Mouse (Mus musculus) heart, embryonic 13.5 days (tissue): ENCODE measurements around the gene Gas2. TPM values are rescaled to one million over a fixed set of nuclear protein-coding genes. Genes with fewer than 3 reads are reported as not detected.

Experiments
- ATAC-seq: fragments of 200-750 bp; cut with Nextera tagmentation; 2 replicates; pipeline ENCODE4 v1.8.0; 2017; ENCODE audit warnings: moderate TSS enrichment; ENCODE audit not compliant: insufficient number of reproducible peaks, low FRiP score, low TSS enrichment; ENCODE audit errors: extremely low read depth
- H3K27ac ChIP-seq: fragments of 300-500 bp; sonication (generic); replicated peaks from 2 replicates; pipeline ENCODE4 v1.5.1; 2015; ENCODE audit warnings: moderate library complexity, mild to moderate bottlenecking, inconsistent platforms
- H3K27me3 ChIP-seq: fragments of 300-500 bp; sonication (generic); replicated peaks from 2 replicates; pipeline ENCODE4 v1.6.1; 2015; ENCODE audit warnings: mild to moderate bottlenecking, inconsistent platforms
- H3K36me3 ChIP-seq: fragments of 300-500 bp; sonication (generic); 2 replicates; pipeline ENCODE4 v1.6.1; 2015; ENCODE audit warnings: mild to moderate bottlenecking, inconsistent platforms
- H3K4me1 ChIP-seq: fragments of 300-500 bp; sonication (generic); 2 replicates; pipeline ENCODE4 v1.6.1; 2015; ENCODE audit warnings: inconsistent platforms
- H3K4me2 ChIP-seq: fragments of 300-500 bp; sonication (generic); 2 replicates; pipeline ENCODE4 v1.6.1; 2015; ENCODE audit warnings: inconsistent platforms, mild to moderate bottlenecking, moderate library complexity
- H3K4me3 ChIP-seq: fragments of 300-500 bp; sonication (generic); 2 replicates; pipeline ENCODE4 v1.5.1; 2015; ENCODE audit warnings: moderate library complexity, mild to moderate bottlenecking, inconsistent platforms
- H3K9ac ChIP-seq: fragments of 300-500 bp; sonication (generic); 2 replicates; pipeline ENCODE4 v1.6.1; 2015; ENCODE audit warnings: inconsistent platforms, mild to moderate bottlenecking, moderate library complexity
- H3K9me3 ChIP-seq: fragments of 300-500 bp; sonication (generic); 2 replicates; pipeline ENCODE4 v1.6.1; 2016; ENCODE audit warnings: inconsistent platforms
- WGBS: fragments of 180-500 bp; shearing (Covaris S2); methylation state at CpG from one replicate; pipeline ENCODE4 v1.1.7; 2015; ENCODE audit warnings: mixed read lengths; 5-methylcytosine and 5-hydroxymethylcytosine counted together
- polyA plus RNA-seq: library from polyadenylated mRNA; unstranded; fragments of >200 nt; fragmentation: Nextera tagmentation; extraction: Ambion mirVana; gene quantifications from 2 replicates; pipeline ENCODE4 v1.2.1, GENCODE M21; 2015

Gas2 gene
- polyA plus RNA-seq, 1 experiment from 2014 or later = 8.7 TPM

DNA sequence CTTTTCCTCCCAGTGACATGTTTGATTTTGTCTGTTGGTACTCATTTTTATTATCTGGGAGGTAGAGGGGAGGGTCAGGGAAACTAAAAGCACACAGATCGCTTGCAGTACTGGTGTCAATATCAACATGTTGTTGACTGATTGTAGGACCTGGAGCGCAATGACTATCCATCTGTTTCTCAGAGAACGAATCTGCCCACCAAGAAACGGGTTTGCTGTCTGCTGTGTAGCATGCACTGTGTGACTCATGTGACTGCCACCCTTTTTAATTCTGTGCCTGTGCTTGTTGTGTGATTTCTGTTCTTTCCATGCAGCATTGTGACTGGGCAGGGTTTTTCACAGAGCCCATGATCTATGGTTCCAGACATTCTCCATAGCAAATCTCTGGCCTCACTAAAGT lies 69.4 kb downstream of the Gas2 start:
- H3K4me2 ChIP-seq = no peak overlapping the region
- H3K27me3 ChIP-seq = no peaks in the 10 kb centered on the region
- no peak overlapping the region for H3K9ac ChIP-seq
- no peak overlapping the region for H3K27ac ChIP-seq
- H3K36me3 ChIP-seq = no peaks in the 10 kb centered on the region
- H3K4me1 ChIP-seq = no peaks in the 10 kb centered on the region
- H3K9me3 ChIP-seq = no peaks in the 10 kb centered on the region
- ATAC-seq = no peak
- WGBS = 74% methylated on average over 4 of the region's 4 CpGs
- no peak overlapping the region for H3K4me3 ChIP-seq

- Histone ChIP-seq H3K4me2 (no peak overlapping the region), H3K27me3 (no peaks in the 10 kb centered on the region), H3K36me3 (no peaks in the 10 kb centered on the region), H3K4me3 (no peak overlapping the region), H3K27ac (no peak overlapping the region), H3K4me1 (no peaks in the 10 kb centered on the region), H3K9ac (no peak overlapping the region), H3K9me3 (no peaks in the 10 kb centered on the region)
- no peak for ATAC-seq
- 70% methylated on average over 1 of the region's 1 CpGs for WGBS
These were observed 75.5 kb downstream of the Gas2 start for GRCm38 (mm10) chr7:51937337-51937736.

DNA sequence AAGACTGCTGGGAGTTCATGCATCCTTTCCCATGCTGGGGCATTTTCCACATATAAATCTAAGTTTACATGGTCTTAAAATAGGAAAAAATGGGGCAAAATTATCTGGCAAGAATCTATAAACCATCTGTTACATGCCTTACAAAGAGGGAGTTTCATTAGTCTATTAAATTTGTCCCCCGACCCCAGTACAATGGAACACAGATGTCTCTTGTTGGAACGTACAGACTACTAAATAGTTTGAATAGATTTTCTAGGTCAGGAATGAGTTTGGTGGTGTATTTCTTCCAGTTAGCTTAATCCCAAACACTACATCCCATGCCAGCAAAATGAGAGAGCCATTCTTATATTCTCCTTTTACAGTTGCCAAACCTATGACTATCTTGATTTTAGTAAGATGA lies 78.6 kb downstream of the Gas2 start:
- Histone ChIP-seq H3K4me2 (no peak overlapping the region), H3K4me1 (no peaks in the 10 kb centered on the region), H3K27me3 (no peaks in the 10 kb centered on the region), H3K27ac (no peak overlapping the region), H3K9me3 (no peaks in the 10 kb centered on the region), H3K36me3 (no peaks in the 10 kb centered on the region), H3K9ac (no peak overlapping the region), H3K4me3 (no peak overlapping the region)
- no peak for ATAC-seq
- 84% methylated on average over 2 of the region's 2 CpGs for WGBS

DNA sequence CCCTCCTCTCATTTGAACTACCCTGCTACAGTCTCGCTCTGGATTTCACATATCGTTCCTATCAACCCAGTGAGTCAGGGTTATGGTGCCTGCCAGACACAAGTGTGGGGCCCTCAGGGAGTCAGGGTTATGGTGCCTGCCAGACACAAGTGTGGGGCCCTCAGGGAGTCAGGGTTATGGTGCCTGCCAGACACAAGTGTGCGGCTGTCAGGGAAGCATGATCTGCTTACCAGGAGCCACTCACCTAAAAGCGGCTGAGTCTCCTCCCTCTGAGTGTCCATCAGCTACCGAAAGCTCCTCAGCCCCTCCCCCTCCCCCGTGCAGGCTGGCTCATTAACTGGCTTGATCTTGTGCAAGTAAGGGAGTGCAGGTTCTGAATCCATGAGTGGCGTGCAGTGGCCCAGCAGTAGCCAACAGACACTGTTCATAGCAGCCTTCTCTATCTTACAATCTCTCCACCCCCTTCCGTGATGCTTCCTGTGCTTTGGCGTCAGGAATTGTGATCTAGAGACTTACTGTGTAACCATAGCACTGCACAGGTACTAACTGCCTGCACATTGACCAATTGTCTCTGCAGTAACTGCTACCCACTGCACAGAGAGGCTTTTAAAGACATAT lies 93.7 kb downstream of the Gas2 start:
- H3K9me3 ChIP-seq = no peaks in the 10 kb centered on the region
- no peaks in the 10 kb centered on the region for H3K36me3 ChIP-seq
- H3K4me1 ChIP-seq = peaks cover 10% of the 10 kb centered on the region
- no peak overlapping the region for H3K9ac ChIP-seq
- H3K4me3 ChIP-seq = no peak overlapping the region
- H3K27ac ChIP-seq = 0 out of 2 replicates have a peak overlapping the region, but pooled peaks have one; percentile 15
- peak; percentile 25; the same call in 1 of the 2 replicates for ATAC-seq
- peak overlapping the region; percentile 38 for H3K4me2 ChIP-seq
- no peaks in the 10 kb centered on the region for H3K27me3 ChIP-seq
- 37% methylated on average over 9 of the region's 9 CpGs for WGBS

DNA sequence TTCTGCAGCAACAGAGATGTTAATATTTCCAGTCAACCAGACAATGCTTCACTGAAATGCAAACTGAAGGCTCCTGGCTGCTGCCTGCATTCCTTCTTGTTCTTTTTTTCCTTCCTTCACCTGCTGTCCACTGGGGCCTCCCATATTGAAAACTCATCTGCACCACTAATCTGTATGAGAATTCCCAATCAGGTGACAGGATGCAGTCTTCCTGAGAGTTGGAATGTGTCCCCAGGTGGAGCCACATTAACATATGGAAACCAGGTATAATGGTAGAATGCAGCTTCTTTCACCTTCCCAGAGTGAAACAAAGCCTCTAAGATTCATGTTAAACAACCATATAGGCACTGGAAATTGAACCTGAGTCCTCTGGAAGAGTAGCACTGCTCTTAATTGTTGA lies 96.0 kb downstream of the Gas2 start:
- no peaks in the 10 kb centered on the region for H3K9me3 ChIP-seq
- no peak overlapping the region for H3K9ac ChIP-seq
- peaks cover 10% of the 10 kb centered on the region for H3K4me1 ChIP-seq
- H3K27me3 ChIP-seq = no peaks in the 10 kb centered on the region
- no peak overlapping the region for H3K4me2 ChIP-seq
- H3K36me3 ChIP-seq = no peaks in the 10 kb centered on the region
- no peak for ATAC-seq
- no peak overlapping the region for H3K27ac ChIP-seq
- H3K4me3 ChIP-seq = no peak overlapping the region

- no peaks in the 10 kb centered on the region for H3K9me3 ChIP-seq
- no peaks in the 10 kb centered on the region for H3K36me3 ChIP-seq
- H3K27ac ChIP-seq = no peak overlapping the region
- H3K27me3 ChIP-seq = no peaks in the 10 kb centered on the region
- H3K4me2 ChIP-seq = no peak overlapping the region
- WGBS = 71% methylated on average over 6 of the region's 6 CpGs
- no peak overlapping the region for H3K9ac ChIP-seq
- H3K4me1 ChIP-seq = peaks cover 3% of the 10 kb centered on the region
- H3K4me3 ChIP-seq = no peak overlapping the region
- ATAC-seq = no peak
These were observed 99.0 kb downstream of the Gas2 start for GRCm38 (mm10) chr7:51960698-51961374.

- no peaks in the 10 kb centered on the region for H3K9me3 ChIP-seq
- WGBS = 75% methylated on average over 10 of the region's 10 CpGs
- H3K4me3 ChIP-seq = no peak overlapping the region
These were observed 100.6 kb downstream of the Gas2 start for GRCm38 (mm10) chr7:51962219-51962952.

DNA sequence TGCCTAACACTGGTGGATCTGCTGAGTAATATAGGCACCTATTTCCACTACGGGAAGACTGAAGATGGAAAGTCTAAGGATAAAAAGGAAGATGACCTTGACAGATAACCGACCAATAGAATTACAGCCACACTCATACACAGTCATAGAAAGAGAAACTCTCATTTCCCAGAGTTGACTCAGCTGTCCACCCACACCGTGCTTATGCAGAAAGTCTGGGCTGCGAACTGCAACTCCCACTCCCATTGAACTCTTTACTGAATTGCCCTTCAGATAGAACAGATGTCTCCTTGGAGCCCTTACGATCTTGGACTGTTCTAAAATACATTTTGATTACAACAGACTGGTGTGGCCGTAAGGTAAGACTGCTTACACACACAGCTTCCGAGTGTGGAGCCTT lies 102.9 kb downstream of the Gas2 start:
- Histone ChIP-seq H3K9me3 (no peaks in the 10 kb centered on the region), H3K27me3 (no peaks in the 10 kb centered on the region), H3K4me3 (no peak overlapping the region), H3K4me2 (no peak overlapping the region), H3K27ac (no peak overlapping the region), H3K9ac (no peak overlapping the region), H3K4me1 (no peaks in the 10 kb centered on the region), H3K36me3 (no peaks in the 10 kb centered on the region)
- 79% methylated on average over 7 of the region's 7 CpGs for WGBS
- ATAC-seq = no peak

More at GRCm38 (mm10) chr7:51962219-51962952, 100.6 kb downstream of the Gas2 start:
- no peak for ATAC-seq
- Histone ChIP-seq H3K27ac (no peak overlapping the region), H3K9ac (no peak overlapping the region), H3K27me3 (no peaks in the 10 kb centered on the region), H3K4me1 (no peaks in the 10 kb centered on the region), H3K36me3 (no peaks in the 10 kb centered on the region), H3K4me2 (no peak overlapping the region)

DNA sequence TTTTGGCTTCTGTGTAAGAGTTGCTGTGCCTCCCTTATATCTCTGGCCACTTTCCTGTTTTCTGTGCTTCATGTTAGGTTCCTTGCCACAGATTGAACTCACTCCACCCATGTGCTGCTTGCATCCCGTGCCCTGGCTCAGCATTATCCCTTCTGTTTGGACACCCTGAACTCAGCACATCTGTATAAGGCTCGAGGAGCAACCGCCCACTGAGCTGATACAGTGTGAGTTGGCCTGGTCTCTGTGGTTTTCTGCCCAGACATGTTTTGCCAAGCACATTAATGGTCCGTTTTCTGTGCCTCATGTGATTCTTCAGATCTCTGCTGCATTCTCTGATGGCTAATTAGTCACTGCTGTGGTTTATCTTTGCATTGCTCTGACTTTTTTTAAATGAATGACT lies 105.8 kb downstream of the Gas2 start:
- no peak for ATAC-seq
- WGBS = 74% methylated on average over 4 of the region's 4 CpGs
- no peaks in the 10 kb centered on the region for H3K36me3 ChIP-seq

DNA sequence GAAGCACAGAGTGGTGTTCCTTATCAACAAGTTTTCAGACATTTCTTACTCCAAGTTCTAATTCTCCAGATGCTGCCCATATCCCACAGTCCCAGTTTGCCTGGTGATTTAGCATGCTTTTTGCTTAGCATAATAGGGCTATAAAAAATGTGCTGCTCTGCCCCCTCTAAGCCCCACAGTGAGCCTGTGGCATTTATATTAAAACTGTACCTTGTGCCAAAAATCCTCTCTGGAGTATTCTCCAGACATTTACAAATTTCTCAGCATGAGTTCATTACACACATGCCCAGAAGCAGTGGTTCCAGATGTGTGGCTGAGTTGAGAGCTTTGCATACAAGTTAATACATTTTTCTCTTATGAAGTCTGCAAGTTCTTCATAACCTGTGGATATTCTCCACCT lies 107.6 kb downstream of the Gas2 start:
- peaks cover 8% of the 10 kb centered on the region; the same call in 1 of the 2 replicates for H3K27me3 ChIP-seq
- H3K9ac ChIP-seq = no peak overlapping the region
- no peak overlapping the region for H3K4me2 ChIP-seq
- no peak overlapping the region for H3K4me3 ChIP-seq
- no peak for ATAC-seq
- H3K9me3 ChIP-seq = no peaks in the 10 kb centered on the region
- H3K4me1 ChIP-seq = no peaks in the 10 kb centered on the region
- no peaks in the 10 kb centered on the region for H3K36me3 ChIP-seq
- H3K27ac ChIP-seq = no peak overlapping the region

More for the DNA sequence above, 105.8 kb downstream of the Gas2 start:
- Histone ChIP-seq H3K9ac (no peak overlapping the region), H3K4me1 (no peaks in the 10 kb centered on the region), H3K4me3 (no peak overlapping the region), H3K27me3 (no peaks in the 10 kb centered on the region), H3K27ac (no peak overlapping the region), H3K9me3 (no peaks in the 10 kb centered on the region), H3K4me2 (no peak overlapping the region)

GRCm38 (mm10) chr7:51972252-51972855 lies 110.5 kb downstream of the Gas2 start:
- Histone ChIP-seq H3K4me3 (no peak overlapping the region), H3K4me1 (no peaks in the 10 kb centered on the region), H3K36me3 (no peaks in the 10 kb centered on the region), H3K27ac (no peak overlapping the region), H3K4me2 (no peak overlapping the region), H3K9ac (no peak overlapping the region), H3K9me3 (no peaks in the 10 kb centered on the region), H3K27me3 (peaks cover 8% of the 10 kb centered on the region; the same call in 1 of the 2 replicates)
- WGBS = 30% methylated on average over 6 of the region's 6 CpGs
- no peak for ATAC-seq
